21 mouse cellular contexts compared by ENCODE assay signal in the genomic region with DNA sequence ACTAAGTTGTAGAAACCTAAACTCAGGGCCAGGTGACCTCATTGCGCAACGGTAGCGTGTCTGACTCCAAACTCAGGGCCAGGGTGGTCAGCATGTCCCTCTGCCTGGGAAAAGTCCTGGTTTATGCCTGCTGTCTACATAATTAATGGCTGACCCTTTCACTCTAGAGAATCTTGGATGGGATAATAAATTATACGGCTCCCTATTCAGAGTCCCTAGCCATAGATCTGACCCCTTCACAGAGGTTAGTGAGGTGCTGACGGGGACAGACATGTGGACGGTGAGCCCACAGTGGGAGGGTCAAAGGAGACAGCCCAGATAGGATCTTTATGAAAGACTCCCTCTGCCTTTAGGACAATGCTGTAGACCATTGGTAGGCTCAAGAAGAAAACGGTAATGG.
DNase-seq lines count a peak whose midpoint lies in the region; ATAC-seq and TF ChIP-seq lines count a peak whose summit lies in the region.
"Had no signal": no experiment of that assay in that cellular context is flagged by ENCODE, and none has a peak within 500 bp of the region (broad histone marks: within the 10 kb centered on the region; RNA-seq: fewer than 3 reads in every experiment).

No protein-coding gene starts in this region.

- H3K9ac ChIP-seq in hindbrain, embryonic 12.5 days, result no peak overlapping the region
- H3K9ac ChIP-seq: embryonic facial prominence, embryonic 15.5 days; forebrain, embryonic 15.5 days; hindbrain, embryonic 13.5 days had no signal

- no peak overlapping the region for H3K27ac ChIP-seq in bone marrow, adult 2 months (ENCODE audit: control insufficient read depth, insufficient read depth, low read depth, low read length, poor library complexity)
- no peak overlapping the region for H3K27ac ChIP-seq in hindbrain, embryonic 12.5 days
- no peak overlapping the region for H3K27ac ChIP-seq in cerebellum, adult 2 months (ENCODE audit: insufficient read depth, low read length)
- H3K27ac ChIP-seq: embryonic facial prominence, embryonic 15.5 days; forebrain, embryonic 15.5 days; heart, embryonic 10.5 days; hindbrain, embryonic 13.5 days; hindbrain, postnatal 0 days had no signal

- no peaks in the 10 kb centered on the region for H3K36me3 ChIP-seq in megakaryocyte, embryonic 14.5 days (replicated peaks; ENCODE audit: low read length)
- H3K36me3 ChIP-seq in hindbrain, embryonic 12.5 days, result no peaks in the 10 kb centered on the region
- H3K36me3 ChIP-seq: embryonic facial prominence, embryonic 15.5 days; forebrain, embryonic 10.5 days; forebrain, embryonic 15.5 days; G1E; heart, embryonic 10.5 days; hindbrain, embryonic 13.5 days had no signal

- 79% methylated on average over 7 of the region's 7 CpGs for WGBS in bone marrow, adult 2 months
- WGBS in hindbrain, embryonic 12.5 days, result 60% methylated on average over 7 of the region's 7 CpGs
- 88% methylated on average over 7 of the region's 7 CpGs for WGBS in cerebellum, adult 2 months

- peak overlapping the region; percentile 64 for H3K4me3 ChIP-seq in megakaryocyte, embryonic 14.5 days (replicated peaks)
- peak overlapping the region; percentile 16 for H3K4me3 ChIP-seq in bone marrow, adult 2 months (replicated peaks; ENCODE audit: control insufficient read depth, low read depth, low read length)
- no peak overlapping the region for H3K4me3 ChIP-seq in hindbrain, embryonic 12.5 days
- H3K4me3 ChIP-seq in cerebellum, adult 2 months (replicated peaks; ENCODE audit: insufficient read depth, low read depth, low read length), result no peak overlapping the region
- H3K4me3 ChIP-seq: embryonic facial prominence, embryonic 15.5 days; forebrain, embryonic 10.5 days; forebrain, embryonic 15.5 days; heart, embryonic 10.5 days; hindbrain, embryonic 13.5 days had no signal

- no peak for ATAC-seq in megakaryocyte, adult 5-6 weeks (ENCODE audit: poor library complexity, severe bottlenecking)
- no peak for ATAC-seq in hindbrain, embryonic 12.5 days (ENCODE audit: low FRiP score)
- ATAC-seq: forebrain, embryonic 15.5 days; hindbrain, postnatal 0 days had no signal

- H3K4me2 ChIP-seq in hindbrain, embryonic 12.5 days (replicated peaks), result no peak overlapping the region
- H3K4me2 ChIP-seq: embryonic facial prominence, embryonic 15.5 days; forebrain, embryonic 15.5 days; hindbrain, embryonic 13.5 days had no signal

- peaks cover 6% of the 10 kb centered on the region; the same call in 1 of the 2 replicates for H3K9me3 ChIP-seq in megakaryocyte, embryonic 14.5 days
- H3K9me3 ChIP-seq in hindbrain, embryonic 12.5 days (replicated peaks), result no peaks in the 10 kb centered on the region
- H3K9me3 ChIP-seq: embryonic facial prominence, embryonic 15.5 days; forebrain, embryonic 10.5 days; forebrain, embryonic 15.5 days; G1E; heart, embryonic 10.5 days; hindbrain, embryonic 13.5 days had no signal

- no peak for TF ChIP-seq CTCF in bone marrow, adult 2 months (IDR thresholded peaks at IDR 0.05; ENCODE audit: control insufficient read depth, insufficient read depth, low read length)
- TF ChIP-seq CTCF in cerebellum, adult 2 months (IDR thresholded peaks at IDR 0.05; ENCODE audit: borderline replicate concordance, insufficient read depth, low read depth, low read length), result no peak

- DNase-seq in embryo, embryonic 9.5 days (ENCODE audit: extremely low spot score), result peak; percentile 37
- no peak for DNase-seq in cerebellum, adult 2 months
- DNase-seq in left cerebral cortex, adult 11 months (ENCODE audit: low spot score), result no peak
- DNase-seq: adrenal gland, postnatal 10 days; cerebellum, adult 11-12 months; cerebellum, adult 9-11 months; gastrocnemius, postnatal 10 days; heart, adult 18-20 months; heart, postnatal 10 days; heart, postnatal 4 days had no signal

- no peaks in the 10 kb centered on the region for H3K27me3 ChIP-seq in megakaryocyte, embryonic 14.5 days (replicated peaks)
- peaks cover 5% of the 10 kb centered on the region; the same call in 1 of the 2 replicates for H3K27me3 ChIP-seq in hindbrain, embryonic 12.5 days
- no peaks in the 10 kb centered on the region for H3K27me3 ChIP-seq in cerebellum, adult 2 months (ENCODE audit: control insufficient read depth, insufficient read depth, low read length)
- H3K27me3 ChIP-seq: embryonic facial prominence, embryonic 15.5 days; forebrain, embryonic 15.5 days had no signal

- H3K4me1 ChIP-seq in megakaryocyte, embryonic 14.5 days, result peaks cover 63% of the 10 kb centered on the region
- H3K4me1 ChIP-seq in bone marrow, adult 2 months (ENCODE audit: control insufficient read depth, insufficient read depth, low read length), result peaks cover 4% of the 10 kb centered on the region; the same call in 1 of the 2 replicates
- H3K4me1 ChIP-seq in hindbrain, embryonic 12.5 days, result peaks cover 22% of the 10 kb centered on the region
- H3K4me1 ChIP-seq in cerebellum, adult 2 months (ENCODE audit: control insufficient read depth, insufficient read depth, low read length), result no peaks in the 10 kb centered on the region

- no peak for TF ChIP-seq POLR2A in bone marrow, adult 2 months (IDR thresholded peaks at IDR 0.05; ENCODE audit: borderline replicate concordance, control insufficient read depth, low read depth, low read length)
- no peak for TF ChIP-seq POLR2A in cerebellum, adult 2 months (IDR thresholded peaks at IDR 0.05; ENCODE audit: borderline replicate concordance, insufficient read depth, low read length)

Comparison
In these comparisons a context has a peak if more than half of its experiments do, and no peak if none do; other contexts are left out.
1. H3K4me3 ChIP-seq: peak in megakaryocyte, embryonic 14.5 days (single experiment) and bone marrow, adult 2 months (single experiment); none in hindbrain, embryonic 12.5 days (single experiment) and cerebellum, adult 2 months (single experiment).